Mouse (Mus musculus) olfactory bulb, adult 2 months (tissue): Measurements from ENCODE around the gene Sectm1a. TPM values are rescaled to one million over a fixed set of nuclear protein-coding genes. Genes with fewer than 3 reads are reported as not detected.
"Not testable (repeated sequence)": the region's sequence is repeated elsewhere in the genome, so short reads cannot be mapped to it uniquely, and the experiment has no call there.

ENCODE experiments used
- H3K27ac ChIP-seq: fragments of 200-500 bp; 2 replicates; pipeline ENCODE4 v1.5.1; 2012; ENCODE audit warnings: low read depth, low read length; ENCODE audit not compliant: insufficient read depth
- H3K4me1 ChIP-seq: fragments of 200-500 bp; 2 replicates; pipeline ENCODE4 v1.6.1; 2012; ENCODE audit warnings: low read length; ENCODE audit not compliant: control insufficient read depth, insufficient read depth
- H3K4me3 ChIP-seq: fragments of 200-500 bp; 2 replicates; pipeline ENCODE4 v1.5.1; 2012; ENCODE audit warnings: mild to moderate bottlenecking, low read depth, low read length, moderate library complexity; ENCODE audit not compliant: insufficient read depth
- CTCF ChIP-seq: fragments of 200-500 bp; IDR thresholded peaks from 2 replicates; pipeline ENCODE4 v1.5.1; 2012; ENCODE audit warnings: low read depth, mild to moderate bottlenecking, low read length, moderate library complexity; ENCODE audit not compliant: insufficient read depth
- POLR2A ChIP-seq: fragments of 200-500 bp; IDR thresholded peaks from 2 replicates; pipeline ENCODE4 v1.6.1; 2012; ENCODE audit warnings: mild to moderate bottlenecking, low read depth, low read length, moderate library complexity; ENCODE audit not compliant: insufficient read depth
- WGBS: fragments of 180-500 bp; shearing (Covaris S2); methylation state at CpG from one replicate; pipeline ENCODE4 v1.1.7; 2018; 5-methylcytosine and 5-hydroxymethylcytosine counted together
- polyA plus RNA-seq: library from polyadenylated mRNA; stranded (reverse); fragments of >200 nt; gene quantifications from 2 replicates; pipeline ENCODE4 v1.2.4, GENCODE M21; 2012; ENCODE audit warnings: low replicate concordance; ENCODE audit not compliant: missing spikeins, insufficient read depth, insufficient read length

The Sectm1a gene
- polyA plus RNA-seq, 1 experiment = not detected

DNA sequence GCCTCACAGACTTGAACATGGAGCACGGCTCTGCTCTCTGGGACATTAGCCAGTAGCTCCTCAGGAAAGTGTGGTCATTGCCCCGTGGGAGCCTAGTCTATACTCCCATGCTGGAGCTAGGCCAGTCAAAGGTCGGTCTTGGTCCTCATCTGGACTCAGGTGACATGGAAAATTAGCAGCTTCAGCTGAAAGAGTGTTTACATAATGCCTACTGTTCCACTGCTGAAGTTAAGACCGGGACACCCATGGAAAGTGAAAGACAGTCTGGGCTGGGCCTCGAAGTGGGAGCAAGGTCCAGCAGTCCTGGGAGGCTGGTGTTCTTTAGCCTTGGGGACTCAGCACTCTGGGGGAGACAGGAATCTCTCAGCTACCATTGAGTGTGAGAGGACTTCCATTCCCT lies 22.9 kb downstream of the Sectm1a start:
- no peak overlapping the region for H3K4me3 ChIP-seq
- no peak for TF ChIP-seq POLR2A
- no peak for TF ChIP-seq CTCF
- no peaks in the 10 kb centered on the region for H3K4me1 ChIP-seq
- no peak overlapping the region for H3K27ac ChIP-seq
- 83% methylated on average over 5 of the region's 5 CpGs for WGBS

DNA sequence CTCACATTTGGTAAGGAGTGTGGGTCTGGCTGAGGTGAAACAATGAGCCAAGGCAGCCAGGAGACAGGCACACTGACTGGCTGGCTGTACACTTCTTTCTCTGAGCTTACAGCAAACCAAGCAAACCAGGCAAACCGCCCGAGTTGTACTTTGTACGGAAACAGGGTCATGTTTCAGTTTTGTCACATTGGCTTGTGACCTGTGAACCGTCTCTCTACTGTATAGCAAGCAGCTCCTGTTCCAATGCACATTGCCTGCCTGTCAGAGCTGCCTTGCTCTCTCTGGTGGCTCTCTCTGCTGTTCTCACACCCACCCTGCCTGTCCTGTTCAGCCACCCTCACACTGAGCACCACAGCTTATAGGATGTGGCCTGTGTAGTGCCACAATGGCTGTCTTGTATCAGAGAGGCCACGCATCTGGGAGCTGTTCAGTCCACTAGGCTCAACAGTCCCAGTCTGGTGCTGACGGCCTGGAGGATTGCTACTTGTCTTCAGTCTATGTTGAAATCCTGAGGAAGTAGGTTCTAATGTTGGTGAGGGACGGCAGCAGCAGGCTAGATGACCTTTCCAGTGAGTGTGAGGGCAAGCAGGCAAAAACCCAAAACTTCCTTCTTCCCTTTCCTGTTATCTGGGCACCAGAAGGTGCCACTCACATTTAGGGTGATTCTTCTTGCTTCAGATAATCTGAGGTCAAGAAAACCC lies 24.3 kb downstream of the Sectm1a start:
- H3K27ac ChIP-seq = no peak overlapping the region
- no peak for TF ChIP-seq CTCF
- no peak for TF ChIP-seq POLR2A
- no peaks in the 10 kb centered on the region for H3K4me1 ChIP-seq
- no peak overlapping the region for H3K4me3 ChIP-seq
- WGBS = 82% methylated on average over 7 of the region's 7 CpGs

DNA sequence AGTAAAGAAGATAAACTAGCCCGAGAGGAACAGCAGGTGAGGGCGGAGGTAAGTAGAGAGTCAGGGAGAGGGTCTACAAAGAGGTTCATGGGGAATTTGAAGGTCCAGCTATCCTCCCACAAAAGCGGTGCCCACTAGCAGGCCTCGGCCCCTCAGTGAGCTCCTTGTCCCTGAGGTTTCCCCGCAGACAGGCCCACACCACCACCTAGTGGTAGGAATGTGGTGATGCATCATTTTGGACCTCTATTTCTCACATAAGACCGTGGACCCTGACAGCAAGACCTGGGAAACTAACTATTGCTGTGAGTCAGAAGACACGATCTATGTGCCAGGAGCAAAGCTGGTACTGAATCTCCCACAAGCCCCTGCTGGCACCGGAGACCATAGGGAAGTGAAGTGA lies 27.5 kb downstream of the Sectm1a start:
- 13% methylated on average over 8 of the region's 8 CpGs for WGBS
- TF ChIP-seq POLR2A (no peak), CTCF (peak; percentile 59)

DNA sequence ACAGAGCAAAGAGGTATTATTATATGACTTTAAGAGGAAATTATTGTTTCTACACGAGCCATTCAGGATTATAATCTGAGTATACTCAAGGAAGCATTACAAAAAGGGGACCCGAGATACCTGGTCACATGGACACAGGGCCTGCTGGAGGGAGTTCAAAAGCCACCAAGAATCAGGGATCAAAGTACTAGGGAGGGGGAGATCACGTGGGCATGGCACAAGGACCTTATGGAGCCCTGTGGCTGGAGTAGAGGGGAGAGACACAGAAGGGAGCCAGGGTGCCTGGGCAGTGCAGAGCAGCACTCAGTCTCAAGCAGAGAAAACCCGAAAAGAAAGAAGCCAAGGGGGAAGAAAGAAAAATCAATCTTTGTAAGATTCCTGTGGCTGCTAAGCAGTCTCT lies 28.6 kb downstream of the Sectm1a start:
- TF ChIP-seq CTCF (no peak), POLR2A (no peak)
- Histone ChIP-seq H3K4me3 (no peak overlapping the region), H3K4me1 (no peaks in the 10 kb centered on the region), H3K27ac (no peak overlapping the region)
- WGBS = 82% methylated on average over 4 of the region's 4 CpGs

More for the DNA sequence above, 27.5 kb downstream of the Sectm1a start:
- H3K4me1 ChIP-seq = no peaks in the 10 kb centered on the region
- H3K27ac ChIP-seq = no peak overlapping the region
- no peak overlapping the region for H3K4me3 ChIP-seq

DNA sequence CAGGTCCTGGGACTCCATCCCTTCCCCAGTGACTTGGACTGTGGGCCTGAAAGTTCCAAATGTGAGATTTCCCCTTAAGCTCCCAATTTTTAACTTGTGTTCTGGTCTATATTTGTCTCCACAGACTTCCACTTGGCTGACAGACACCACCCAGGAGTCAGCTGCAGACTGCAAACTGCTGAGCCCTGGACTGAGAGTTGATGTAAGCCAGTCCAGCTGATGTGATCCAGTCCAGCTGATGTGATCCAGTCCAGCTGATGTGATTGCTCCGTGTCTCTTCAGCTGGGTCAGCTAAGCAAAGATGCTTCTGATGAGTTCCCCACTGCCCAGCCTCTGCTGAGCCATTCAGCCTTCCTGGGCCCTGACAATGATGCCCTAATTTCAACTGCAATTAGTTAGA lies 29.2 kb downstream of the Sectm1a start:
- H3K4me1 ChIP-seq = no peaks in the 10 kb centered on the region
- H3K27ac ChIP-seq = no peak overlapping the region
- TF ChIP-seq CTCF = no peak
- no peak for TF ChIP-seq POLR2A
- no peak overlapping the region for H3K4me3 ChIP-seq
- WGBS = 86% methylated on average over 1 of the region's 1 CpGs

DNA sequence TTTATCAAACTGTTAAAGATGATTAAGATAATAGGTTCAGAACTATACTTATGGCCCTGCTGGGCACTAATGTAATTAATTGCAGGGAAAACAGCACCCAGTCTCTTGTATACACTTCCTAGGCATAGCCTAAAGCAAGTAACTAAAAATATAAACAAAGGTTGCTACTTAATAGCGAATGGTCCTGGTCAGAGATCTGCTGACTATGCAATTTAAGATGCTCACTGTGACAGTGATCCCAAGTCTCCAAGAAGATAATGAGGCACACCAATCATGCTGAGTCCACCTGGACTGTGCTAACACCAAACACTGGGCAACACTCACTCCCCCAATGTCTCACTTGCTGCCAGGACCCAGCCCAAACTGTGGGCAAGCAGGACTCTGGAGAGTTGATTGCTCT lies 31.2 kb downstream of the Sectm1a start:
- 85% methylated on average over 1 of the region's 1 CpGs for whole genome bisulfite sequencing
- TF ChIP-seq POLR2A (no peak), CTCF (no peak)
- H3K27ac ChIP-seq = no peak overlapping the region
- H3K4me1 ChIP-seq = no peaks in the 10 kb centered on the region
- no peak overlapping the region for H3K4me3 ChIP-seq

DNA sequence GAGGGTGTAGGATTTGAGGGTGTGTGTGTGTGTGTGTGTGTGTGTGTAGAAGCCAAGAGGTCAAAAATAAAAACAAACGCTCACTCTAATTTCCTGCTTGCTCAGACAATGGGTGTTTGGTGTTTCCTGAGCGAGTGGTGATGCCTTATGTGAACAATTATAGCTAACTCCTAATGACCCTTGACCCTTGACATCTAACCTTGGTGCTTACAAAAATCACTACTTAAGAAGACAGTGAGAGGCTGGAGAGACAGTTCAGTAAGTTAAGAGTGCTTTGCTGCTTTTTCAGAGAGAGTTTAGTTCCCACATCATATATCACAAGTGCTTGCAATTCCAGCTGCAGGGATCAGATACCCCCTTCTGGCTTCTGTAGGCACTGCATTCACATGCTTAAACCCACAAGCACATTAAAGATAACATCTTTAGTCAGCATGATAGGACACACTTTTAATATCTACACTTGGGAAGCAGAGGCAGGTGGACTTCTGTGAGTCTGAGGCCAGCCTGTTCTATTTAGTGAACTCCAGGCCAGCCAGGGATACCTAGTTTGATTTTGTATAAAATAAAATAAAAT lies 33.1 kb downstream of the Sectm1a start:
- 73% methylated on average over 2 of the region's 2 CpGs for WGBS

DNA sequence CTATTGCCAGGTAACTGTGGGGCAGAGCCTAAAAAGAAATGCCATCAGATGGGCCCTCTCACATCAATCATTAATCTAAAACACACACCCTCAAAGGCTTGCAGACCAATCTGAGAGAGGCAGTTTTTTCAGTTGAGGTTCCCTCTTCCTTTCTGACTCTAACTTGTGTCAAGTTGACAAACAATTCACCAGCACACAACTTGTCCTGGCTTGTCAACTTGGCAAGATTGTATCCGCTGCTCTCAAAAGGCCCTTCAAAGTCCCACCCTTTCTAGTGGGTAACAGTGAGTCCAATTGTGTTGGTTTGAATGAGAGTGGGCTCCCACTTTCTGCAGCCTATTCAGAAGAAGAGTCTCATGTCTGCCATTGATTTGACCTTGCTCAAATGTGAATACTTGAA lies 35.7 kb downstream of the Sectm1a start:
- H3K27ac ChIP-seq = no peak overlapping the region
- no peak for TF ChIP-seq CTCF
- no peak for TF ChIP-seq POLR2A
- WGBS = 78% methylated on average over 1 of the region's 1 CpGs
- H3K4me3 ChIP-seq = no peak overlapping the region
- H3K4me1 ChIP-seq = no peaks in the 10 kb centered on the region

More for the DNA sequence above, 33.1 kb downstream of the Sectm1a start:
- Histone ChIP-seq H3K27ac (no peak overlapping the region), H3K4me1 (no peaks in the 10 kb centered on the region), H3K4me3 (no peak overlapping the region)
- TF ChIP-seq POLR2A (no peak), CTCF (no peak)

DNA sequence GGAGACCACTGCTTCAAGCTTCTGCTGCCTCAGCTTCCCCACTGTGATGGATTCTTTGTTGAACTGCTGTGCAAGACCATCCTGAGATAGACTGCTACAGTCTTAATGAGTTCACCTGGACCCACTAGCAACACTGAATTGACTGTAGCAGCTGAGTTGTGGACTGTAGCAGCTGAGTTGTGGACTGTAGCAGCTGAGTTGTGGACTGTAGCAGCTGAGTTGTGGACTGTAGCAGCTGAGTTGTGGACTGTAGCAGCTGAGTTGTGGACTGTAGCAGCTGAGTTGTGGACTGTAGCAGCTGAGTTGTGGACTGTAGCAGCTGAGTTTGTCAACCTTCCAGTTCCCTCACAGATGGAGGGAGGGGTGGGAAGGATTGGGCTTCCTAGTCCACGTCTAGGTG lies 38.0 kb downstream of the Sectm1a start:
- not testable (repeated sequence) for H3K27ac ChIP-seq, H3K4me3 ChIP-seq, H3K4me1 ChIP-seq
- WGBS = 74% methylated on average over 1 of the region's 1 CpGs
